Mouse (Mus musculus) embryonic fibroblast, embryonic 13.5 days (primary cell): ENCODE measurements around the gene Dop1a.

Experiments used
- CTCF ChIP-seq: IDR thresholded peaks from 2 replicates; pipeline ENCODE4 v1.5.1; 2011; ENCODE audit warnings: mild to moderate bottlenecking, control low read depth, low read length, moderate library complexity, borderline replicate concordance; ENCODE audit not compliant: insufficient read depth
- POLR2A ChIP-seq: IDR thresholded peaks from 2 replicates; pipeline ENCODE4 v1.6.1; 2011; ENCODE audit warnings: low read depth, mild to moderate bottlenecking, control low read depth, low read length, moderate library complexity

DNA sequence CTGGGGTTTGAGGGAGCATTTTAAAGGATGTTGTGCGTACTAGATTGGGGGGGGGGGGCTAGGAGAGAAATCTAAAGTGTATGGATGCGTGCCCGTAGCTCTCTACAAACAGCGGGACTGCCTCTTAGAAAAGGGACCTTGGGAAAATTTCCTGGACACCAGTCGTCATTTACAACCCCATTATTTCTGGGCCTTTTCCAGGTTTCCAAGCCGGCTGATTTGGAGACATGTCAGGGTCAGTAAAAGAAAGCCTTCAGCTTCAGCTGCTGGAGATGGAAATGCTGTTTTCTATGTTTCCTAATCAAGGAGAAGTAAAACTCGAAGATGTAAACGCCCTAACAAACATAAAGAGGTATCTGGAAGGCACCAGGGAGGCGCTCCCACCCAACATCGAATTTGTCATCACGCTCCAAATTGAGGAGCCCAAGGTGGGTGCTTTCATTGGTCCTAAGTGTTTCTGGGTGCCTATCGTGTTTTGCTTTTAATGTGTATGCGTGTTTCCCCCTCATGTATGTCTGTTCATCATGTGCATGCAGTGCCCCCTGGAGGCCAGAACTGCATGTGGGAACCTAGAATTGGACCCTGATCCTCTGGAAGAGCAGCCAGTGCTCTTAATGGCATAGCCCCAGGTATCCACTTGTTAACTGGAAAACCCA, 105.8 kb downstream of the Dop1a start:
- TF ChIP-seq CTCF (peak; percentile 65; the same call in 1 of the 2 replicates), POLR2A (no peak)
